Mouse (Mus musculus): Measurements from ENCODE around the gene Mob2. TPM values are rescaled to one million over a fixed set of nuclear protein-coding genes. Genes with fewer than 3 reads are reported as not detected.

Gene Mob2
- total RNA-seq, 1 experiment from 2014 or later = 50.0 TPM

GRCm38 (mm10) chr7:142082179-142082578 is 21.3 kb upstream of the Mob2 start:
- no peak for ATAC-seq (replicated peaks; ENCODE audit: insufficient number of reproducible peaks, low FRiP score, low TSS enrichment, poor library complexity, severe bottlenecking)

- ATAC-seq (replicated peaks; ENCODE audit: insufficient number of reproducible peaks, low FRiP score, low TSS enrichment, poor library complexity, severe bottlenecking) = no peak
Measured at GRCm38 (mm10) chr7:142081736-142082135, 20.9 kb upstream of the Mob2 start.

- ATAC-seq (replicated peaks; ENCODE audit: insufficient number of reproducible peaks, low FRiP score, low TSS enrichment, poor library complexity, severe bottlenecking) = no peak
Measured at GRCm38 (mm10) chr7:142080876-142081275, 20.0 kb upstream of the Mob2 start.

- no peak for ATAC-seq (replicated peaks; ENCODE audit: insufficient number of reproducible peaks, low FRiP score, low TSS enrichment, poor library complexity, severe bottlenecking)
Measured at GRCm38 (mm10) chr7:142079365-142079764, 18.5 kb upstream of the Mob2 start.

- no peak for ATAC-seq (replicated peaks; ENCODE audit: insufficient number of reproducible peaks, low FRiP score, low TSS enrichment, poor library complexity, severe bottlenecking)
Measured at GRCm38 (mm10) chr7:142077138-142077537, 16.3 kb upstream of the Mob2 start.

- ATAC-seq (replicated peaks; ENCODE audit: insufficient number of reproducible peaks, low FRiP score, low TSS enrichment, poor library complexity, severe bottlenecking) = no peak
Measured at GRCm38 (mm10) chr7:142074146-142074886, 13.5 kb upstream of the Mob2 start.

- ATAC-seq (replicated peaks; ENCODE audit: insufficient number of reproducible peaks, low FRiP score, low TSS enrichment, poor library complexity, severe bottlenecking) = no peak
Measured at GRCm38 (mm10) chr7:142071717-142072116, 10.9 kb upstream of the Mob2 start.

GRCm38 (mm10) chr7:142071212-142071578 is 10.3 kb upstream of the Mob2 start:
- ATAC-seq (replicated peaks; ENCODE audit: insufficient number of reproducible peaks, low FRiP score, low TSS enrichment, poor library complexity, severe bottlenecking) = peak; percentile 25; the same call in 1 of the 2 replicates

GRCm38 (mm10) chr7:142070458-142071211 is 9.8 kb upstream of the Mob2 start:
- ATAC-seq (replicated peaks; ENCODE audit: insufficient number of reproducible peaks, low FRiP score, low TSS enrichment, poor library complexity, severe bottlenecking) = peak; percentile 29; the same call in 1 of the 2 replicates

- no peak for ATAC-seq (replicated peaks; ENCODE audit: insufficient number of reproducible peaks, low FRiP score, low TSS enrichment, poor library complexity, severe bottlenecking)
Measured at GRCm38 (mm10) chr7:142068429-142068828, 7.6 kb upstream of the Mob2 start.

- ATAC-seq (replicated peaks; ENCODE audit: insufficient number of reproducible peaks, low FRiP score, low TSS enrichment, poor library complexity, severe bottlenecking) = 0 out of 2 replicates have a peak, but pooled peaks have one; percentile 15
Measured at GRCm38 (mm10) chr7:142060185-142060930, 507 bp downstream of the Mob2 start.

- no peak for ATAC-seq (replicated peaks; ENCODE audit: insufficient number of reproducible peaks, low FRiP score, low TSS enrichment, poor library complexity, severe bottlenecking)
Measured at GRCm38 (mm10) chr7:142059024-142059423, 1.8 kb downstream of the Mob2 start.

GRCm38 (mm10) chr7:142057121-142057520 is 3.7 kb downstream of the Mob2 start:
- no peak for ATAC-seq (replicated peaks; ENCODE audit: insufficient number of reproducible peaks, low FRiP score, low TSS enrichment, poor library complexity, severe bottlenecking)

GRCm38 (mm10) chr7:142056601-142057061 is 4.2 kb downstream of the Mob2 start:
- no peak for ATAC-seq (replicated peaks; ENCODE audit: insufficient number of reproducible peaks, low FRiP score, low TSS enrichment, poor library complexity, severe bottlenecking)

- no peak for ATAC-seq (replicated peaks; ENCODE audit: insufficient number of reproducible peaks, low FRiP score, low TSS enrichment, poor library complexity, severe bottlenecking)
Measured at GRCm38 (mm10) chr7:142055431-142055830, 5.4 kb downstream of the Mob2 start.

GRCm38 (mm10) chr7:142050536-142050935 is 10.3 kb downstream of the Mob2 start:
- no peak for ATAC-seq (replicated peaks; ENCODE audit: insufficient number of reproducible peaks, low FRiP score, low TSS enrichment, poor library complexity, severe bottlenecking)

- no peak for ATAC-seq (replicated peaks; ENCODE audit: insufficient number of reproducible peaks, low FRiP score, low TSS enrichment, poor library complexity, severe bottlenecking)
Measured at GRCm38 (mm10) chr7:142045932-142046331, 14.9 kb downstream of the Mob2 start.

GRCm38 (mm10) chr7:142045344-142045743 is 15.5 kb downstream of the Mob2 start:
- no peak for ATAC-seq (replicated peaks; ENCODE audit: insufficient number of reproducible peaks, low FRiP score, low TSS enrichment, poor library complexity, severe bottlenecking)

- peak; percentile 54 for ATAC-seq (replicated peaks; ENCODE audit: insufficient number of reproducible peaks, low FRiP score, low TSS enrichment, poor library complexity, severe bottlenecking)
Measured at GRCm38 (mm10) chr7:142040756-142041155, 20.1 kb downstream of the Mob2 start.

Measured in monocyte, adult 5-6 weeks (primary cell).